Mouse (Mus musculus): ENCODE results near the gene Cfap221. TPM values are rescaled to one million over a fixed set of nuclear protein-coding genes. Genes with fewer than 3 reads are reported as not detected.

Gene Cfap221
- not detected in 2 replicates for total RNA-seq (2015; ENCODE audit: low replicate concordance)
- total RNA-seq (2017; ENCODE audit: low replicate concordance), result not detected in 2 replicates

GRCm38 (mm10) chr1:119996798-119997581, at the start of gene Cfap221:
Gene Cfap221 (minus strand): TSS chr1:119997234.
- ATAC-seq (replicated peaks; ENCODE audit: low FRiP score, poor library complexity, severe bottlenecking), result no peak

DNA sequence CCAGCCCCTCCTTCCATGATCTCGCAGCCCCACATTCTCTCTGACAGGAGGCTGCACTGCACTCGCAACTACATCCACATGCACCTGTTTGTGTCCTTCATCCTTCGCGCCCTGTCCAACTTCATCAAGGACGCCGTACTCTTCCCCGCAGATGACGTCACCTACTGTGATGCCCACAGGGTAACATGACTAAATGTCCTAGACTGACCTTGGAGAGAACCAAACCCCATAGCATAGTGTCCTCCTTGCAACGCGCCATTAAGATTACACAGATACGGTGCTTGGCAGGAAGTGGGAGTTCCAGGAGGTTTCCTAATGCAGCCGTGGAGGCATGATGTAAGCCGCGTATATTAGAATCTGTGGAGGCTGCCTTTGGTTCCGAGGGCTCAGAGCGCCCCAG, 47.5 kb upstream of the Cfap221 start:
- ATAC-seq (replicated peaks; ENCODE audit: low FRiP score, poor library complexity, severe bottlenecking), result no peak

DNA sequence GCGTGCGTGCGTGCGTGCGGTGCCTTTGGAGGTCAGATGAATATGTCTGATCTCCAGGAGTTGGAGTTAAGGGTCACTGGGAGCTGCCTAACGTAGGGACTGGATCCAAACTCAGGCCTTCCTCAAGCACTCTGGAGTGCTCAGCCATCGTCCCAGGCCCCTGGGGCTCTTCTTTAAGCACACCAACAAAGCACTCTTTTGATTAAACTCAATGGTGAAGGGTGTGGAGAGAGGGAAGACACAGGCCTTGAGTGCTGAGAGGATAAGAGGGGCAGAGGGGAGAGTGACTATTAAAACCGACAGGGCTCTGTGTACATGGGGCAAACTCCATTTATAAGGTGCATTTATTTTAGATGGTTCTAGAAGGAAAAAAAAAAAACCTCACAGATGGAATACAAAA, 45.4 kb upstream of the Cfap221 start:
- no peak for ATAC-seq (replicated peaks; ENCODE audit: low FRiP score, poor library complexity, severe bottlenecking)

- ATAC-seq (replicated peaks; ENCODE audit: low FRiP score, poor library complexity, severe bottlenecking), result no peak
Observed at GRCm38 (mm10) chr1:120038594-120038993, 41.6 kb upstream of the Cfap221 start.

- ATAC-seq (replicated peaks; ENCODE audit: low FRiP score, poor library complexity, severe bottlenecking), result no peak
Observed at GRCm38 (mm10) chr1:120037021-120037683, 40.1 kb upstream of the Cfap221 start.

- ATAC-seq (replicated peaks; ENCODE audit: low FRiP score, poor library complexity, severe bottlenecking), result no peak
Observed at GRCm38 (mm10) chr1:120035456-120036034, 38.5 kb upstream of the Cfap221 start.

- no peak for ATAC-seq (replicated peaks; ENCODE audit: low FRiP score, poor library complexity, severe bottlenecking)
Observed at GRCm38 (mm10) chr1:120034793-120035192, 37.8 kb upstream of the Cfap221 start.

- no peak for ATAC-seq (replicated peaks; ENCODE audit: low FRiP score, poor library complexity, severe bottlenecking)
Observed at GRCm38 (mm10) chr1:120033469-120033854, 36.4 kb upstream of the Cfap221 start.

GRCm38 (mm10) chr1:120032804-120033468, 35.9 kb upstream of the Cfap221 start:
- ATAC-seq (replicated peaks; ENCODE audit: low FRiP score, poor library complexity, severe bottlenecking), result no peak; the same call in 1 of the 2 replicates

GRCm38 (mm10) chr1:120030474-120030873, 33.4 kb upstream of the Cfap221 start:
- no peak for ATAC-seq (replicated peaks; ENCODE audit: low FRiP score, poor library complexity, severe bottlenecking)

- no peak for ATAC-seq (replicated peaks; ENCODE audit: low FRiP score, poor library complexity, severe bottlenecking)
Observed at GRCm38 (mm10) chr1:120027693-120028092, 30.7 kb upstream of the Cfap221 start.

- ATAC-seq (replicated peaks; ENCODE audit: low FRiP score, poor library complexity, severe bottlenecking), result no peak
Observed at GRCm38 (mm10) chr1:120025050-120025439, 28.0 kb upstream of the Cfap221 start.

GRCm38 (mm10) chr1:120024331-120025049, 27.5 kb upstream of the Cfap221 start:
- ATAC-seq (replicated peaks; ENCODE audit: low FRiP score, poor library complexity, severe bottlenecking), result no peak

GRCm38 (mm10) chr1:120021951-120022350, 24.9 kb upstream of the Cfap221 start:
- no peak for ATAC-seq (replicated peaks; ENCODE audit: low FRiP score, poor library complexity, severe bottlenecking)

GRCm38 (mm10) chr1:120020322-120020897, 23.4 kb upstream of the Cfap221 start:
- no peak for ATAC-seq (replicated peaks; ENCODE audit: low FRiP score, poor library complexity, severe bottlenecking)

GRCm38 (mm10) chr1:120019428-120019827, 22.4 kb upstream of the Cfap221 start:
- ATAC-seq (replicated peaks; ENCODE audit: low FRiP score, poor library complexity, severe bottlenecking), result no peak

GRCm38 (mm10) chr1:120018900-120019299, 21.9 kb upstream of the Cfap221 start:
- no peak for ATAC-seq (replicated peaks; ENCODE audit: low FRiP score, poor library complexity, severe bottlenecking)

DNA sequence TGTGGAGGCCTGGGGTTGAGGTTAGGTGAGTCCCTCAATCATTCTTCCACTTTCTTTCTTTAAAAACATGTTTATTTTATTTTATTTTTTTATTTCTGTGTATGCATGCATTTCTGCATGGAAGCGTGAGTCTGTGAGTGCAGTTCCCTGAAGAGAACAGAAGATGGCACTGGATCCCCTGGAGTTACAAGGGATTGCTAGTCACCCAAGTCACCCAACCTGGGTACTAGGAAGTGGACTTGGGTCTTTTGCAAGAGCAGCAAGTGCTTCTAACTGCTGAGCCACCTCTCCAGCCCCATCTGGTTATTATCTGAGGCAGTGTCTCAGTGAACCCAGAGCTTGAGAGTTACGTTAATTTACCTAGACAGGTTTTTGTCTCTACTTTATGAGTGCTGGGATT, 19.2 kb upstream of the Cfap221 start:
- no peak for ATAC-seq (replicated peaks; ENCODE audit: low FRiP score, poor library complexity, severe bottlenecking)

- ATAC-seq (replicated peaks; ENCODE audit: low FRiP score, poor library complexity, severe bottlenecking), result no peak
Observed at GRCm38 (mm10) chr1:120013111-120013510, 16.1 kb upstream of the Cfap221 start.

Measured in erythroid progenitor cell, adult 5-6 weeks (primary cell).